Mouse (Mus musculus) R1 (cell line): ENCODE measurements around the gene Ocel1.
"Not testable (repeated sequence)": the region's sequence is repeated elsewhere in the genome, so short reads cannot be mapped to it uniquely, and the experiment has no call there.

Experiments
- DNase-seq: peaks from one replicate; pipeline ENCODE4 v3.0.0-alpha.2; 2018; ENCODE audit warnings: low read depth, low spot score

Ocel1 gene

GRCm38 (mm10) chr8:71371236-71371848 is at the start of gene Ocel1:
TSS of gene Ocel1 (plus strand) at chr8:71371298.
- DNase-seq = peak; percentile 98

DNA sequence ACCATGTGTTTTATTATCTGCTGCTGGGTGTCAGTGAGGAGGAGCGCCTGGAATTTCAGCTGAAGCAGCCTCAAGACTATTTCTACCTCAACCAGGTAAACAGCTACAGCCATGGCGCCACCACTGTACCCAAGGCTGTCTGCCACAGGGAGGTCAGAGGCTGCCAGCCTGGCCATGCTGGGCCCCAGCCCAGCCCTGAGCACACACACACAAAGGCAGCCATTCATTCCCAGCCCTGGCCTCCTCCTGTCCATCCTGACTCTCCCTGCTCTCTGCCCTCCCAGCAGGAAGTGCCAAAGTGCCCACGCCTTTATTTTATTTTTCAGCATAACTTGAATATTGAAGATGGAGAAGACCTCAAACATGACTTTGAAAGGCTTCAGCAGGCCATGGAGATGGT is 48.2 kb upstream of the Ocel1 start:
- no peak for DNase-seq

DNA sequence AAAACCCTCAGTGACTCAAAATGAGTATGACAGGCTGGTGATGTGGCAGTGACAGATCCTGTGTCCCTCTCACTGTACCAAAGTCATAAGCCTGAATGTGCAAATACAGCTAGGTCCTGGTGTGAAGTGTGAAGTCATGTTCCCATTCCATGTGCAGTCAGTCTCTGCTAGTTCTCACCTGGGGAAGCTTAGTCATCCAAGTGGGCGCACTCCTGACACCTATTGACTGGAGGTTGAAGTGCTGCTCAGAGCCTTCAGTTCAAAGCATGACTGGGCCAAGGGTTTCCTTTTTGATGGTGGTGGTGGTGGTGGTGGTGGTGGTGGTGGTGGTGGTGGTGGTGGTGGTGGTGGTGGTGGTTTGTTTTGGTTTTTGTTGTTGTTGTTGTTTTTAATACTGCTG is 46.2 kb upstream of the Ocel1 start:
- peak; percentile 63 for DNase-seq

- DNase-seq = not testable (repeated sequence)
Measured at GRCm38 (mm10) chr8:71337834-71338233, 33.3 kb upstream of the Ocel1 start.

DNA sequence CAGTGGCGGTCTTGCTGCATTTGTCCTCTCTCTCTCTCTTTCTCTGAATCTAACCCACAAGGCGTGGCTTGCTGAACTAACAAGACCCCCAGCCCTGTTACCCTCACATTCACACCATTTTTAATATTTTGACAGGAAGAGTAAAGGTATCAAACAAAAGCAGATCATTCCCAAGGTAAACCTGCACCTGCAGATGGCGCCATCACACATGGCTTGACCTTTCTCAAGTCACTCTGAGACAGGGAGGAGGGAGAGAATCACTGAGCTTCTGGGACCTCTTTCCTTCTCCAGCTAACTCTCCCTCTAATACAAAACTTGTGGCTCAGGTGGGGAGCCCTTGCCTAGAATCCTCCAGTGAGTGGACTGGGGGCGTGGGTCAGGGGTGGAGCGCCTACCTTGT is 30.5 kb upstream of the Ocel1 start:
- peak; percentile 45 for DNase-seq

GRCm38 (mm10) chr8:71346581-71346980 is 24.5 kb upstream of the Ocel1 start:
- no peak for DNase-seq

DNA sequence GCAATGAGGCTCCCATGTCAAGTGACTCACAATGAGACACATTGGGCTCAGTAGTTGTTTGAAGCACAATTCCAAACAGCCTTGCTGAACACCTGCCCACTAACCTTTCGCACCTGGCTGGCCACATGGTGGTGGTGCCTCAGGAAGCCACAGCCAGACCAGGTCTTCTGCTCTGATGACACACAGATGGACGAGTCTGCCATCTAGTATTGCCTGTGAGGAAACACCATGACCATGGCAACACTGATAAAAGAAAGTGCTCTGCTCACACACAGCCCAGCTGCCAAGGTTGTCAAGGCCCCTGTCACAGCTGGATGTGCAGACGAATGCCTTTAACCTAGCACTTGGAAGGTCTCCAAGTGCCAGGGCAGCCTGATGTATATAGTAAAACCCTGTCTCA is 20.0 kb upstream of the Ocel1 start:
- DNase-seq = no peak

- DNase-seq = no peak
Measured at GRCm38 (mm10) chr8:71351520-71351919, 19.6 kb upstream of the Ocel1 start.

GRCm38 (mm10) chr8:71358026-71358425 is 13.1 kb upstream of the Ocel1 start:
- peak; percentile 52 for DNase-seq

DNA sequence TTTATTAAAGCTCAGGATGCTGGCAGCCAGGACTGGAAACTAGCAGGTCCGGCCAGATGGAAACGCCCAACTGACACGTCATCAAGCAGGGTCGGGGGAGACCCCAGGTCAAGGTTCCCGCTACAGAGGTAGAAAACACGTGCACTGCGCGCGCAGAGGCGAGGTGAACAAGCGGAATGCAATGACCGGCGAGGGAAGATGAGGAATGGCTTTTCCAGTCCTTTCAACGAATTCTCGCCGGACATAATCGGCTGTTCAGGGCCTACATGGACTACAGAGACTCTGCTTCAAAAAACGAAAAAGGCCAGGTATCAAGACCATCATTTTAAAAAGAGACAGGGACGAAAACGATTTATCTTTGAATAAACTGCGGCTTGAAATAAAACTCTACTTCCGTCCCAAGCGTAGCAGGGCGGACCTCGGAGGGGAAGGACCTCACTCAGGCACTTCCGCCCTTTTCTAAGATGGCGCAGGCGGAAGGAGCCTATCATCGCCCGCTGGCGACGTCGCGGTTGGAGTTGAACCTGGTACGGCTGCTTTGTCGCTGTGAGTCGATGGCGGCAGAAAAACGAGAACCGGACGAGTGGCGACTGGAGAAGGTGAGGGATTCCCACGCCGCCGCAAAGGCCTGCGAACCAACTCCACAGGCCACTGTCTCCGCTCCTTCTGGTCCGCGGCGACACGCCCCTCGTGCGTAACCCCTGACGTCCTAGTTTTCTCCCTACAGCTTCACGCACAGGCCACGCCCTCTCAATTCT is 4.1 kb upstream of the Ocel1 start, which contains the start of gene Use1:
Gene Use1 (plus strand): TSS at position 78 of the 758 bp plus-strand sequence.
- DNase-seq = peak; percentile 99

- no peak for DNase-seq
Measured at GRCm38 (mm10) chr8:71367529-71368176, 3.4 kb upstream of the Ocel1 start.

DNA sequence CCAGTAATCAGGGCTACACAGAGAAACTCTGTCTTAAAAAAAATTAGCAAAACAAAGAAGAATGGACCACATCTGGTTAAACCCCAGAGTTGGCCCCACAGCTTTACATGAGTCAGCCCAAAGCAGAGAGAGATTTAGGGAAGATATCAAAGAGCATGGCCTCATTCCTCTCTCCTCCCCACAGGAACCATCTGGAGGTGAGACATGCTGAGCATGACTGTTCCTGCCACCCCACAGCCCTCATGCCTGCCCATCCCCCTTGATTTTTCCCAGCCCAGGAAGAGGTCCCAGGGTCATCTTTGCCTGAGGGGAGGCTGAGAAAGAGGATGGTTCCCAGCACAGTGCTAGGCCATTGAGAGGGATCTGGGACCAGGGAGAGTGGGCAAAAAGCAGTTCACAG is 2.7 kb upstream of the Ocel1 start:
- DNase-seq = peak; percentile 39

- DNase-seq = no peak
Measured at GRCm38 (mm10) chr8:71369040-71369718, 1.9 kb upstream of the Ocel1 start.

DNA sequence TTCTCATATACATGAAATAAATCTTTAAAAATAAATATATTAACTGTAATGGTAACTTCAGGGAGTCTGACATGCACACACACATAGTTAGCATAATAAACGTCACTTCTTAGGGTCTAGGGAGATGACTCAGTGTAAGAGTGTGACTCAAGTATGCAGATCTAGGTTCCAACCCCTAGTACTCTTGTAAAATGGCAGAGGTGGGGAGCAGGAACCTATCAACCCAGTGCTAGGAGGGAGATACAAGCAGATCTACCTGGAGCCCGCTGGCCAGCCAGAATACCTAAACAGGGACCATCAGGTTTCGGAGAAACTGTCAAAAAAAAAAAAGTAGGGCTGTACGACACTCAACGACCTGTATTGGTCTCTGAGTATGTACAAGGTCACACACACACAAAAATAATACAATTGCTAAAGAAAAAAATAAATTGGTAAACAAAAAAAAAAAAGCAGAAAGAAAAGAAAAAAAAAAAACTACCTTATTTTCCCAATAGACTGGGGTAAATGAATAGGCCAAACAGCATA is 325 bp upstream of the Ocel1 start:
- peak; percentile 46 for DNase-seq

- DNase-seq = no peak
Measured at GRCm38 (mm10) chr8:71372427-71372826, 1.3 kb downstream of the Ocel1 start.

DNA sequence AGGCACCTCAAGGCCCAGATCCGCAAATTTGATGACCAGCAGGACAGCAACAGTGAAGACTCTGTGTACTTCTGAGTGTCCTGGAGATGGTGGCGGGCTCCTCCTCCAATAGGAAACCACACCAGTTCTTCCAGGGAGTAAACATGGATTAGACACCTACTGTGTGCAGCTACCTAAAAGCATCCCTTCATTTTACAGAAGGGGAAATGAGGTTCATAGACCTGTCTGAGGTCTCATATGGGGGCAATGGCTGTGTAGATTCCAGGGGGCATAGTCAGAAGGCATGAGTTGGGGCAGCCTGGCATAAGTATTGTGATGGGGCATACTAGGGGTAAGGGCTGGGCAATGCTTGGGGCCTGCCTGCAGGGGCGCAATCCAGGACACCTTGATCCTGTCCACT is 1.9 kb downstream of the Ocel1 start:
- no peak for DNase-seq

DNA sequence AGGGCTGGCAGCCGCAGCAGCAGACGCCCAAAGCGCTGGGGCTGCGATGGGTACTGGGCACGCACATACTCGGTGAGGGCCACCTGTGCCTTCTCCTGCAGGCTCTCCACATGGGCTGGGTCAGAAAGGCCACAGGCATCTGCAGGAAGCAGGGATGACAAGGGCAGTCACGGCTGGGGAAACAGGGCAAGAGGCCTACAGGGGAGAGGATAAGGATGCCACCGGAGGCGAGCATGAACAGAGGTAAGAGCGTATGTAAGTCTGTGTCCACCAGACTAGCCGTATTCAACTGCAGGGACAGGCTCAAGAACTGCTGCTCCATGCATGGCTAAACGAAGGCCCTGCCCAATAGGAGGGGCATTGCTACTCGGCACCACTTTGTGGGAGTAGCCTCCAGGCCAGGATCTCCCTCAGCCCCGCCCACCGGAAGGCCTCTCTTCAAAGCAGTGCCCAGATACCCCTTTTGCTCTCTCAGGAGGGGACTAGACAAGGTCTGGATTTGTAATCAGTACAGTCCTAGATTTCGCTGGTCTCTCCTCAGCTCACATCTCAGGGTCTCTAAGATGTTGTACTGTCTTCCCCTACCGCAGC is 3.6 kb downstream of the Ocel1 start:
- peak; percentile 81 for DNase-seq

DNA sequence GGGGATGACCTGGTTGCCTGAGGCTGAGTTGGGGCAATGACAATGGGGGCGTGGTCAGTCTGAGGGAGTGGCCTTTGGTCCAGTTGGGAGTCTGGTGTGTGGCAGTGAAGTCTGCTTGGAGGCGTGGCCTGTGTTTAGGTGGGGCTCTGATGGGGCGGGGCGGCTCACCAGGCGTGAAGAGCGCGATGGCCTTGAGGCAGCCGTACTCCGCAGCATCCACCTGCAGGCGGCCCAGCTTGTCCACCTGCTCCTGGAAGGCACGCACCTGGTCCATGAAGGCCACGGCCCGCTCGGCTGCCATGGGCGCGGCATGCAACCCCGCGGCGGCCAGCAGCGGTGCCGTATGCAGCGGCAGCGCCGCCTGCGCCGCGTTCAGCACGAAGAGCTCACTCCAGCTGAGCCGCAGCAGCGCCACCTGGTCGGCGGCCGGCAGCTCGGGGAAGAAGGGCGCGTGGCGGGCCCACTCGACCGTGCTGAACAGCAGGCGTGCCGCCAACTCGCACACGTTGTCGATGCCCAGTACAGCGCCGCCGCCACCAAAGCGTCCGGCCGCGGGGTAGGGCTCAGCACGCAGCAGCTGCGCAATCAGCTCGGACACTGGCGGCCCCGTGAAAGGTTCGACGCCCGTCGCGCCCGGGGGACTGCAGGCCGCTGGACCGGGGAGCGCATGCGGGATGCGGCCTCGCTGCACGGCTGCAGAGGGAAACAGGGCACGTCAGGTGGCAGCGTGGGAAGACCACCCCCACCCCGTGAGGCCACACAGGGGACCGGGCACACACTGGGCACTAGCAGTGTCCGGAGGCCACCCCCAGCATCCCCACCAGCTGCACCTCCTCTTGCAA is 4.7 kb downstream of the Ocel1 start:
- DNase-seq = peak; percentile 97

GRCm38 (mm10) chr8:71376423-71377030 is 5.4 kb downstream of the Ocel1 start:
- no peak for DNase-seq

GRCm38 (mm10) chr8:71379008-71379407 is 7.9 kb downstream of the Ocel1 start:
- no peak for DNase-seq
